Comparison of ENCODE assay signal across 16 mouse cellular contexts in genomic region chr15:10846722-10847121, GRCm38 (mm10).
"Had no signal": no experiment of that assay in that cellular context is flagged by ENCODE, and none has a peak within 500 bp of the region (broad histone marks: within the 10 kb centered on the region; RNA-seq: fewer than 3 reads in every experiment).

No protein-coding gene starts in this region.

- H3K36me3 ChIP-seq: neural tube, embryonic 13.5 days; neural tube, embryonic 15.5 days; stomach, embryonic 15.5 days had no signal

- DNase-seq: retina, postnatal 1 day; right cerebral cortex, adult 18-20 months; right cerebral cortex, postnatal 14 days; right cerebral cortex, postnatal 25 days; right cerebral cortex, postnatal 4 days; spleen, adult 18-20 months; thymus, adult 18-20 months; thymus, adult 2 months; thymus, postnatal 14 days; thymus, postnatal 25 days; thymus, postnatal 36 days; thymus, postnatal 4 days had no signal

- H3K4me3 ChIP-seq: neural tube, embryonic 13.5 days; neural tube, embryonic 15.5 days; stomach, embryonic 15.5 days had no signal

- H3K4me1 ChIP-seq: neural tube, embryonic 13.5 days; neural tube, embryonic 15.5 days; stomach, embryonic 15.5 days had no signal

- H3K9ac ChIP-seq: neural tube, embryonic 13.5 days; neural tube, embryonic 15.5 days; stomach, embryonic 15.5 days had no signal

- H3K9me3 ChIP-seq: neural tube, embryonic 13.5 days; neural tube, embryonic 15.5 days; stomach, embryonic 15.5 days had no signal

- H3K4me2 ChIP-seq: neural tube, embryonic 13.5 days; neural tube, embryonic 15.5 days; stomach, embryonic 15.5 days had no signal

- H3K27me3 ChIP-seq: neural tube, embryonic 13.5 days; neural tube, embryonic 15.5 days; stomach, embryonic 15.5 days had no signal

- H3K27ac ChIP-seq: neural tube, embryonic 13.5 days; neural tube, embryonic 15.5 days; stomach, embryonic 15.5 days; stomach, postnatal 0 days had no signal
